Mouse (Mus musculus) heart, postnatal 0 days (tissue): ENCODE results near the gene Sesn1. TPM values are rescaled to one million over a fixed set of nuclear protein-coding genes. Genes with fewer than 3 reads are reported as not detected.

ENCODE experiments used
- ATAC-seq: fragments of 200-750 bp; cut with Nextera tagmentation; 2 replicates; pipeline ENCODE4 v1.8.0; 2017; ENCODE audit warnings: low read depth, moderate number of reproducible peaks, moderate library complexity; ENCODE audit not compliant: insufficient read depth
- DNase-seq: peaks from one replicate; pipeline ENCODE4 v3.0.0-alpha.2; 2016; ENCODE audit warnings: low spot score
- H3K27ac ChIP-seq: fragments of 300-500 bp; sonication (generic); 2 replicates; pipeline ENCODE4 v1.5.1; 2014; ENCODE audit warnings: low read depth, mild to moderate bottlenecking
- H3K27me3 ChIP-seq: fragments of 300-500 bp; sonication (generic); 2 replicates; pipeline ENCODE4 v1.6.1; 2014; ENCODE audit warnings: low read length, mixed read lengths; ENCODE audit not compliant: control insufficient read depth, insufficient read depth
- H3K36me3 ChIP-seq: fragments of 300-500 bp; sonication (generic); replicated peaks from 2 replicates; pipeline ENCODE4 v1.6.1; 2014; ENCODE audit warnings: low read length, mixed read lengths; ENCODE audit not compliant: control insufficient read depth, insufficient read depth
- H3K4me1 ChIP-seq: fragments of 300-500 bp; sonication (generic); 2 replicates; pipeline ENCODE4 v1.6.1; 2014; ENCODE audit warnings: antibody characterized with exemption; ENCODE audit not compliant: control insufficient read depth, insufficient read depth
- H3K4me2 ChIP-seq: fragments of 300-500 bp; sonication (generic); 2 replicates; pipeline ENCODE4 v1.6.1; 2014; ENCODE audit warnings: low read depth, mild to moderate bottlenecking, low read length, moderate library complexity
- H3K4me3 ChIP-seq: fragments of 300-500 bp; sonication (generic); 2 replicates; pipeline ENCODE4 v1.5.1; 2014; ENCODE audit warnings: low read depth, low read length
- H3K9ac ChIP-seq: fragments of 300-500 bp; sonication (generic); replicated peaks from 2 replicates; pipeline ENCODE4 v1.6.1; 2014; ENCODE audit warnings: low read depth, low read length, mixed read lengths
- H3K9me3 ChIP-seq: fragments of 300-500 bp; sonication (generic); replicated peaks from 2 replicates; pipeline ENCODE4 v1.6.1; 2016; ENCODE audit warnings: low read length; ENCODE audit not compliant: control insufficient read depth
- CTCF ChIP-seq: IDR thresholded peaks from 2 replicates; pipeline ENCODE4 v1.5.1; 2016; ENCODE audit warnings: antibody characterized with exemption, control low read depth, low read depth
- EP300 ChIP-seq: IDR thresholded peaks from 2 replicates; pipeline ENCODE4 v1.6.1; 2016; ENCODE audit warnings: antibody characterized with exemption, low read depth
- WGBS: fragments of 180-500 bp; shearing (Covaris S2); extraction: QIAGEN DNeasy Blood & Tissue Kit; methylation state at CpG from one replicate; pipeline ENCODE4 v1.1.7; 2014; 5-methylcytosine and 5-hydroxymethylcytosine counted together
- polyA plus RNA-seq: library from polyadenylated mRNA; unstranded; fragments of >200 nt; fragmentation: Nextera tagmentation; extraction: Ambion mirVana; gene quantifications from 2 replicates; pipeline ENCODE4 v1.2.1, GENCODE M21; 2015
- total RNA-seq: library from RNA; depleted of rRNA; stranded (reverse); fragments of >200 nt; gene quantifications from 2 replicates; pipeline ENCODE4 v1.2.3, GENCODE M21; 2014; ENCODE audit warnings: low replicate concordance

The Sesn1 gene
- total and polyA plus RNA-seq, 2 experiments from 2014 or later: 44.5 to 68.2 TPM

DNA sequence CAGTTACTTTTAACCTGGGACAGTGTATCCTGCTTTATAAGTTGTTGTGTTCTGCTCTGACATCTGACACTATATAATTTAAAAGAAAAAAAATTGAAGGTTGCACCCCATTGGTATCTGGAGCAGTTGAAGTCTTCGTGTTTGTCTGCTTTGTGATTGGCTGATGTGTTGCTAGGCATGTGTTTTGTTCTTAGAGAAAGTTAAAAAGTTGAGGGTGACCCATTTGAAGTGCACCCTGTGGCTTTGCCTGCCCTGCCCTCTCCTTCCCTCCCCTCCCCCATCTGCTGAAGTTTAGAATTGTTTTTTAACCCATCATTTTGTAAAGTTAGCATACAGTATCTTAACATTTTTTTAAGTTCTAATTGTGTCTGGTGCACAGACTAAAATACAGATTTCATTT is 71.0 kb downstream of the Sesn1 start:
- no peak for ATAC-seq

DNA sequence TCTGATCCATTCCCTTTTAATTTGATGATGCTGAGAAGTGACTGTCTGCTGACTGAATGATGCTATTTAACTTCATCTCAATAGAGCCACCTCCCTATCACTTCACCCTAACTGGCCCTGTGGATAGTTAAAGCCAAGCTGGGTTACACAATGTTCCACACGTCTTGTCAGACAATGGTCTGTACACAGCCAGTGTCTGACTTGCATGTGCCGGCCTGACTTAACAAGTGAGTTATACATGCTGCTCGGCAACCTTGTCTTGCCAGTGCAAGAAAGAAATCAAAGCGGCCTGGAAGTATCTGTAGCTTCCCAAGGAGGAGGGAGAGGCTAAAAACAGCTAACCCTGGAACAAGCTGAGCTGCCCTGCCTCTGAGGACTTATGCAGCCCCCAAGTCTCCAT is 71.7 kb downstream of the Sesn1 start:
- H3K4me1 ChIP-seq: peaks cover 30% of the 10 kb centered on the region; the same call in 1 of the 2 replicates
- no peak overlapping the region for H3K9ac ChIP-seq
- H3K4me3 ChIP-seq: no peak overlapping the region
- no peak for TF ChIP-seq EP300
- no peak for TF ChIP-seq CTCF
- WGBS: 37% methylated on average over 4 of the region's 4 CpGs
- 0 out of 2 replicates have a peak overlapping the region, but pooled peaks have one; percentile 1 for H3K27ac ChIP-seq
- no peak overlapping the region for H3K4me2 ChIP-seq
- H3K9me3 ChIP-seq: no peaks in the 10 kb centered on the region
- H3K36me3 ChIP-seq: no peaks in the 10 kb centered on the region
- no peaks in the 10 kb centered on the region for H3K27me3 ChIP-seq
- ATAC-seq (no peak), DNase-seq (no peak)

More for the DNA sequence above, 71.0 kb downstream of the Sesn1 start:
- no peak for TF ChIP-seq CTCF
- TF ChIP-seq EP300: no peak
- Histone ChIP-seq H3K4me2 (no peak overlapping the region), H3K4me3 (no peak overlapping the region), H3K27ac (no peak overlapping the region), H3K9ac (no peak overlapping the region), H3K4me1 (peaks cover 28% of the 10 kb centered on the region; the same call in 1 of the 2 replicates), H3K9me3 (no peaks in the 10 kb centered on the region), H3K27me3 (no peaks in the 10 kb centered on the region), H3K36me3 (no peaks in the 10 kb centered on the region)
- DNase-seq: no peak
- 29% methylated on average over 1 of the region's 1 CpGs for WGBS

DNA sequence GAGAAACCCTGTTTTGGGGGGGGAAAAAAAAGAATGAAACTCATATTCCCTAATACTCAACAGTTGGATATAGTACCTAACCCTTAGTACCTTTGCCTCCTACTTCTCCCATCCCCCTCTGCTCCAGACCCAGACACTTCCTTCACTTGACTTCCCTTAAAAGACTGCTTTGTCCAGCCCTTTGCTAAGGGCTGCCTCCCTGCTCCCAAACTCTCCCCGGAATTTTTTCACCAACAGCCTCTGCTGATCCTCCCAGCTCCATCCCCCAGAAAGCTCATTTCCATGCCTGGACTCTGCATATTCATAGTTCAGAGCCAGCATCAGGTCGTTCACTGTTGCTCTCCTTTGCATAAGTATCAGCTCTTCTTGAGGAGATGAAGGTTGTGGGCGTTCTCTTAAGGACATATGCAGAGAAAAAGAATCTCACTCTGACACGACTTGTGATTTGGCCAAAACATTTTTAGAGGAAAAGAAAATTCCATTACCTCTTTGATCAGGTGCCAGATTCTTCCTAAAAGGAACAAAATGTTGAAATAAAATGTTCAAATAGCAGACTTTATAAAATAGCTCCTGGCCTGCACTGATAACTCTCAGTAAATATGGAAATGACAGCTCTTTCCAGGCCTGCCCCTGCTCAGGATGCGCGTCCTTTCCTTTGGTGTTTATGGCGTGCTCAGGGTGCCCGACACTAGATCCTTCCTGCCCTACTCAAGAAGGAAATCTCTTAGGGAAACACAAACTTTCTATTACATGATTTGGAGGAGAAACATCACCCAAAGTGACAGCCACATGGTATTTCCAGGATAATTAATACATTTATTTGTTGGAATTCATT is 74.2 kb downstream of the Sesn1 start:
- H3K4me3 ChIP-seq: no peak overlapping the region
- no peak for DNase-seq
- H3K27me3 ChIP-seq: no peaks in the 10 kb centered on the region
- no peak for ATAC-seq
- H3K27ac ChIP-seq: 0 out of 2 replicates have a peak overlapping the region, but pooled peaks have one; percentile 1
- H3K4me2 ChIP-seq: no peak overlapping the region
- H3K4me1 ChIP-seq: peaks cover 26% of the 10 kb centered on the region; the same call in 1 of the 2 replicates
- WGBS: 60% methylated on average over 8 of the region's 8 CpGs
- H3K9me3 ChIP-seq: no peaks in the 10 kb centered on the region
- no peak for TF ChIP-seq CTCF
- no peak for TF ChIP-seq EP300
- H3K9ac ChIP-seq: no peak overlapping the region
- no peaks in the 10 kb centered on the region for H3K36me3 ChIP-seq

DNA sequence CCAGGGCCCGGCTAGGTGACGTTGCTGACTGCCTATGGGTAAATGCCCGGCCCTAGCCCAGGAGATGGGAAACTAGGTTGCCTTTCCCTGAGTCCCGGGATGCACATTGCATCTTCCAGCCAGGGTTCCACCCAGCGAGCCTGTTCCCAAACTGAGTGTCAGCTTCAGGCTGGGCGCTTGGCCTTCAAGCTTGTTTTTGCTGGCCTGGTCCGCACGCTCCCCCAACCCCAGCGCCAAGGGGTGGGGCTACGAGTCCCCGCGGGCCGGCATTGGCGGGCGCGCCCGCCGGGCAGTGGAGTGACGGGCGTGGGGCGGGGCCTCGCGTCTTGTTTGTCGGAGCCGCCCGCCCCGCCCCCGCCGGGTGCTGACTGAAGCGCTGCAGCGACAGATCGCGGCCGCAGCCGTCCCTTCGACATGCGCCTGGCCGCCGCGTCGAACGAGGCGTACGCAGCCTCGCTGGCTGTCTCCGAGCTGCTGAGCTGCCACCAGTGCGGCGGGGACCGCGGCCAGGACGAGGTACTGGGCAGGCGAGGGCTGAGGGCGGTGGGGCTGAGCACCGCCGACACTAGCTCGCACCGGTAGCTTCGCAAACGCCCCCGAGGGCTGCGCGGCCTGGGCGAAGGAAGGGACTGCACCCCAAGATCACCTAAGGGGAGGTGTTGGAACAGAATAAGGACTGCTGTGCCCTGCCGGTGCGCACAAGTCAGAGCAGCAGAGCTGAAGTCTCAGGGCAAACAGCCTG is 77.5 kb downstream of the Sesn1 start:
- Histone ChIP-seq H3K4me1 (peaks cover 23% of the 10 kb centered on the region; the same call in 1 of the 2 replicates), H3K4me2 (peak overlapping the region; percentile 81), H3K9ac (peak overlapping the region; percentile 93), H3K27me3 (no peaks in the 10 kb centered on the region), H3K4me3 (peak overlapping the region; percentile 85), H3K9me3 (no peaks in the 10 kb centered on the region), H3K27ac (peak overlapping the region; percentile 99), H3K36me3 (no peaks in the 10 kb centered on the region; the same call in 1 of the 2 replicates)
- no peak; the same call in 1 of the 2 replicates for TF ChIP-seq CTCF
- TF ChIP-seq EP300: 0 out of 2 replicates have a peak, but pooled peaks have one; percentile 46
- WGBS: under 1% methylated on average over 61 of the region's 65 CpGs
- ATAC-seq (peak; percentile 98), DNase-seq (peak; percentile 98)

DNA sequence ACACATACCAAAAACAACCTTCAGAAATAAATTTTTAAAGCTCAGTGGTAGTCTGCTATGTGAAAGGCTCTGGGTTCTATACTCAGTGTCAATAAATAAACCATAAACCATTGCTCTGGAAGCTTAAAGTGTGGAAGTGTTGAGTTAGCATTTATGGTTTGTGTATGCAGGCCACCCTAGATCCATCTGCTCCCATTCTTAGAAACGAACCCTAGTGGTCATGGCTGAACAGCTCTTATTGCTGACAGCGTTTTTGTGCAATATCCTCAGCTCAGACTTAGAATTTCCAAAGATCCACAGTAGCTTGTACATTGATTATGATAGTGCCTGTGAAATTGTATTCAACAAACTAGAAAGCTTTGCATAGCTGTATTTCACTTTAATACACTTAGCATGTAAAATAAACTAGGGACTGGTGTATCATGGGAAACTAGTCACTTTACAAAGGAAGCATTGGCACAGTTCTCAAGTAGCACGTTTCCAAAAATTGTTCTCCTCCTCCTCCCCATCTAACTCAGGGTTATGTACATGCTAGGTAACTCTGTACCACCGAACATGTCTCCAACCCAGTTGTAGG is 78.7 kb downstream of the Sesn1 start:
- Histone ChIP-seq H3K4me2 (peak overlapping the region; percentile 81), H3K4me1 (peaks cover 29% of the 10 kb centered on the region), H3K9ac (peak overlapping the region; percentile 93), H3K9me3 (no peaks in the 10 kb centered on the region), H3K4me3 (peak overlapping the region; percentile 85), H3K27me3 (no peaks in the 10 kb centered on the region), H3K27ac (peak overlapping the region; percentile 99), H3K36me3 (no peaks in the 10 kb centered on the region; the same call in 1 of the 2 replicates)
- TF ChIP-seq EP300 (no peak), CTCF (peak; percentile 50)
- ATAC-seq (no peak), DNase-seq (peak; percentile 61)
- WGBS: 34% methylated on average over 4 of the region's 4 CpGs
